Mouse (Mus musculus) liver, postnatal 0 days (tissue): ENCODE measurements at regions not wholly inside any gene's neighbourhood (a gene's known extent, or its start where the extent isn't known, plus 50 kb on each side); places are given as distances from the start of the nearest gene placed in this dataset.

Experiments used
- ATAC-seq: fragments of 200-750 bp; cut with Nextera tagmentation; 2 replicates; pipeline ENCODE4 v1.8.0; 2017; ENCODE audit warnings: mild to moderate bottlenecking, moderate library complexity
- DNase-seq: peaks from one replicate; pipeline ENCODE4 v3.0.0-alpha.2; 2016
- H3K27ac ChIP-seq: fragments of 300-500 bp; sonication (generic); 2 replicates; pipeline ENCODE4 v1.5.1; 2014; ENCODE audit warnings: antibody characterized with exemption, moderate library complexity, mild to moderate bottlenecking, low read depth
- H3K27me3 ChIP-seq: fragments of 300-500 bp; sonication (generic); 2 replicates; pipeline ENCODE4 v1.6.1; 2014; ENCODE audit warnings: low read length, control low read depth, mixed read lengths; ENCODE audit not compliant: insufficient read depth
- H3K36me3 ChIP-seq: fragments of 300-500 bp; sonication (generic); replicated peaks from 2 replicates; pipeline ENCODE4 v1.6.1; 2014; ENCODE audit warnings: mild to moderate bottlenecking, control low read depth, low read length, moderate library complexity, mixed read lengths; ENCODE audit not compliant: insufficient read depth
- H3K4me1 ChIP-seq: fragments of 300-500 bp; sonication (generic); 2 replicates; pipeline ENCODE4 v1.6.1; 2014; ENCODE audit warnings: antibody characterized with exemption, mild to moderate bottlenecking, control low read depth; ENCODE audit not compliant: insufficient read depth
- H3K4me2 ChIP-seq: fragments of 300-500 bp; sonication (generic); 2 replicates; pipeline ENCODE4 v1.6.1; 2014; ENCODE audit warnings: low read depth, mild to moderate bottlenecking, low read length, moderate library complexity, mixed read lengths
- H3K4me3 ChIP-seq: fragments of 300-500 bp; sonication (generic); 2 replicates; pipeline ENCODE4 v1.5.1; 2014; ENCODE audit warnings: low read depth, low read length
- H3K9ac ChIP-seq: fragments of 300-500 bp; sonication (generic); replicated peaks from 2 replicates; pipeline ENCODE4 v1.6.1; 2014; ENCODE audit warnings: mild to moderate bottlenecking, moderate library complexity
- H3K9me3 ChIP-seq: fragments of 300-500 bp; sonication (generic); 2 replicates; pipeline ENCODE4 v1.6.1; 2016; ENCODE audit warnings: mild to moderate bottlenecking, control low read depth, low read length, mixed read lengths
- CTCF ChIP-seq: sonication (generic); IDR thresholded peaks from 2 replicates; pipeline ENCODE4 v1.5.1; 2016; ENCODE audit warnings: antibody characterized with exemption, low read depth
- EP300 ChIP-seq: IDR thresholded peaks from 2 replicates; pipeline ENCODE4 v1.6.1; 2016; ENCODE audit warnings: antibody characterized with exemption, low read depth, mild to moderate bottlenecking
- WGBS: fragments of 180-500 bp; shearing (Covaris S2); extraction: QIAGEN DNeasy Blood & Tissue Kit; methylation state at CpG from one replicate; pipeline ENCODE4 v1.1.7; 2014; ENCODE audit not compliant: insufficient replicate concordance; 5-methylcytosine and 5-hydroxymethylcytosine counted together

- Histone ChIP-seq H3K4me1 (no peaks in the 10 kb centered on the region), H3K4me2 (no peak overlapping the region), H3K4me3 (no peak overlapping the region), H3K27me3 (no peaks in the 10 kb centered on the region), H3K27ac (no peak overlapping the region), H3K9me3 (no peaks in the 10 kb centered on the region), H3K36me3 (no peaks in the 10 kb centered on the region), H3K9ac (no peak overlapping the region)
- 69% methylated on average over 6 of the region's 6 CpGs for WGBS
- ATAC-seq (no peak), DNase-seq (no peak)
- TF ChIP-seq CTCF (no peak), EP300 (no peak)
Observed at GRCm38 (mm10) chr8:116429649-116430048, 75.1 kb upstream of the Dynlrb2 start.

GRCm38 (mm10) chr8:116422826-116423225, 81.9 kb upstream of the Dynlrb2 start:
- TF ChIP-seq CTCF (no peak), EP300 (no peak)
- no peaks in the 10 kb centered on the region for H3K36me3 ChIP-seq
- H3K27me3 ChIP-seq, result no peaks in the 10 kb centered on the region
- no peak overlapping the region for H3K4me2 ChIP-seq
- no peaks in the 10 kb centered on the region for H3K4me1 ChIP-seq
- no peak for ATAC-seq
- no peaks in the 10 kb centered on the region for H3K9me3 ChIP-seq
- no peak overlapping the region for H3K4me3 ChIP-seq
- no peak overlapping the region for H3K9ac ChIP-seq
- 84% methylated on average over 6 of the region's 6 CpGs for WGBS
- H3K27ac ChIP-seq, result no peak overlapping the region
- no peak for DNase-seq

DNA sequence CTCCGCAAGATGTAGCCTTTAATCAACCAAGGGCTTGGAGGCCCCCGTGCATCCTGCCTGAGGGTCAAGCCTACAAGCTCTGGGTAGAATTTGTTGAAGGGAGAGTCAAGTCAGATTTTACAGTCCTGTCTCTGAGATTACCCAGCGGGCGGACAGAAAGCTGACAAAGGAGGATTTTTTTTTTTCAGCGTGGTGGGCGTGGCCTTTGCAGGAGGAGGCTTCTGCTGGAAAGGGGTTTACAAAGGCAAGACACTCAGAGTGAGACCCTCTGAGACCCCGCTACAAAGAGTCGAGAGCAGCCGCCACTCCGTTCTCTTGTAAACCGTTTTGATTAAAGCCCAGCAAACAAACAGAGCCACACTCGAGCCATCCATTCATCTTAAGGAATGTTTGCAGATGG, 92.1 kb upstream of the Dynlrb2 start:
- no peak for DNase-seq
- Histone ChIP-seq H3K9me3 (no peaks in the 10 kb centered on the region), H3K4me3 (no peak overlapping the region), H3K9ac (no peak overlapping the region), H3K4me1 (no peaks in the 10 kb centered on the region), H3K27me3 (0 out of 2 replicates have a peak, but pooled peaks cover 3% of the 10 kb centered on the region), H3K36me3 (no peaks in the 10 kb centered on the region), H3K27ac (no peak overlapping the region), H3K4me2 (no peak overlapping the region)
- TF ChIP-seq CTCF (no peak), EP300 (no peak)
- no peak for ATAC-seq
- 40% methylated on average over 12 of the region's 12 CpGs for WGBS

DNA sequence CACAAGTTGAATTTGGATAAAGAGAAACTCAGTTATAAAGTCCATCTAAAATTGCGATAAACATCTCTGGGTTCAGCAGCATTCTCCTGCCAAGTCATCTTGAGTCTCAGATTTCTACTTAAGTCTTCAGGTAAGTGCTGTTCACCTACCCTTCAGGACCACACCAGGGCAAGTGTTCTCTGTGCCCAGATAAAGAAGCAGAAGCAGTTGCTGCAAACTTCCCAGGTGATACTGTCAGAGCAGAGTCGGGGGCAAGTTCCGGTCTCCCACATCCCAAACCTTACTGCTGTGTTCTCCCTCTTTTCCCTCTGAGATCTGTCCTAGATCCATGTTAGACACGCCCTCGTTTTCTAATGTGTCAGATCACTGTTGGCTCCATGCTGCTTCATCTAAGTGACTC, 94.7 kb upstream of the Dynlrb2 start:
- DNase-seq, result no peak
- Histone ChIP-seq H3K4me3 (no peak overlapping the region), H3K36me3 (no peaks in the 10 kb centered on the region), H3K4me2 (no peak overlapping the region), H3K9ac (no peak overlapping the region), H3K27me3 (0 out of 2 replicates have a peak, but pooled peaks cover 3% of the 10 kb centered on the region), H3K27ac (no peak overlapping the region), H3K9me3 (no peaks in the 10 kb centered on the region), H3K4me1 (no peaks in the 10 kb centered on the region)
- ATAC-seq, result no peak
- WGBS, result 52% methylated on average over 5 of the region's 5 CpGs
- TF ChIP-seq EP300 (no peak), CTCF (no peak)

DNA sequence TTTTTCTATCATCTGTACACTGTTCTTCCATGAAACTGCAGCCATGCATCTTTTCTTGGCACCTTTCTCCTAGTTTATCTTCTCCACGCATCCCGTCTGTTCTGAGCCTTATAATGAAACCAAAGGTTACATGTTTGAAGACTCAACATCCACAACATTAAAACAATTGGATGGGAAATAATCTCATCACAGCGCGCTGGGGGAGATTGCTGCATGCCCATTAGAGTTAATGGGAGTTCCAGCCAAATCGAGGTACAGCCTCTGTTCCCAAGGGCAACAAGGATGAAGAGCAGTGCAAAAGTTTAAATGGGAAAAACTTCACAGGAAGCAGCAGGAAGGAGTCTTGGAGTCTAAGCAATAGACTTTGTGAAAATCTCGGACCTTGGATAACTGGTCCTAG, 95.8 kb upstream of the Dynlrb2 start:
- no peak for DNase-seq
- no peak for TF ChIP-seq CTCF
- no peak for TF ChIP-seq EP300
- Histone ChIP-seq H3K4me1 (no peaks in the 10 kb centered on the region), H3K9me3 (no peaks in the 10 kb centered on the region), H3K27me3 (0 out of 2 replicates have a peak, but pooled peaks cover 3% of the 10 kb centered on the region), H3K27ac (no peak overlapping the region), H3K9ac (no peak overlapping the region), H3K4me2 (no peak overlapping the region), H3K36me3 (no peaks in the 10 kb centered on the region), H3K4me3 (no peak overlapping the region)
- no peak for ATAC-seq
- WGBS, result 79% methylated on average over 6 of the region's 6 CpGs

GRCm38 (mm10) chr8:116404571-116404970, 100.2 kb upstream of the Dynlrb2 start:
- Histone ChIP-seq H3K9me3 (no peaks in the 10 kb centered on the region), H3K9ac (no peak overlapping the region), H3K36me3 (no peaks in the 10 kb centered on the region), H3K4me2 (no peak overlapping the region), H3K4me3 (no peak overlapping the region), H3K4me1 (no peaks in the 10 kb centered on the region), H3K27me3 (no peaks in the 10 kb centered on the region), H3K27ac (no peak overlapping the region)
- ATAC-seq, result no peak
- DNase-seq, result no peak
- no peak for TF ChIP-seq EP300
- no peak for TF ChIP-seq CTCF

- Histone ChIP-seq H3K27ac (no peak overlapping the region), H3K36me3 (no peaks in the 10 kb centered on the region), H3K9me3 (no peaks in the 10 kb centered on the region), H3K9ac (no peak overlapping the region), H3K4me3 (no peak overlapping the region), H3K27me3 (no peaks in the 10 kb centered on the region), H3K4me1 (no peaks in the 10 kb centered on the region), H3K4me2 (no peak overlapping the region)
- TF ChIP-seq CTCF (no peak), EP300 (no peak)
- DNase-seq (no peak), ATAC-seq (no peak)
- WGBS, result 78% methylated on average over 5 of the region's 5 CpGs
Observed at GRCm38 (mm10) chr8:116403366-116403765, 101.4 kb upstream of the Dynlrb2 start.
